Mouse (Mus musculus): ENCODE data around the gene Nfrkb.

GRCm38 (mm10) chr9:31353518-31353917 is 32.5 kb upstream of the Nfrkb start:
- no peak for TF ChIP-seq TAL1 (IDR thresholded peaks at IDR 0.05; ENCODE audit: low read length)
- no peak for TF ChIP-seq GATA1 (IDR thresholded peaks at IDR 0.05; ENCODE audit: low read length)

Measured in erythroblast, embryonic 14.5 days (primary cell).